Mouse (Mus musculus) frontal cortex, postnatal 10 days (tissue): ENCODE data around the gene Gm11114.

Experiments used
- DNase-seq, 2 experiments: peaks; one replicate each; pipeline ENCODE4 v3.0.0; 2022; ENCODE audit warnings: low spot score in 2 of 2, mixed read lengths in 1 of 2

Gene Gm11114

DNA sequence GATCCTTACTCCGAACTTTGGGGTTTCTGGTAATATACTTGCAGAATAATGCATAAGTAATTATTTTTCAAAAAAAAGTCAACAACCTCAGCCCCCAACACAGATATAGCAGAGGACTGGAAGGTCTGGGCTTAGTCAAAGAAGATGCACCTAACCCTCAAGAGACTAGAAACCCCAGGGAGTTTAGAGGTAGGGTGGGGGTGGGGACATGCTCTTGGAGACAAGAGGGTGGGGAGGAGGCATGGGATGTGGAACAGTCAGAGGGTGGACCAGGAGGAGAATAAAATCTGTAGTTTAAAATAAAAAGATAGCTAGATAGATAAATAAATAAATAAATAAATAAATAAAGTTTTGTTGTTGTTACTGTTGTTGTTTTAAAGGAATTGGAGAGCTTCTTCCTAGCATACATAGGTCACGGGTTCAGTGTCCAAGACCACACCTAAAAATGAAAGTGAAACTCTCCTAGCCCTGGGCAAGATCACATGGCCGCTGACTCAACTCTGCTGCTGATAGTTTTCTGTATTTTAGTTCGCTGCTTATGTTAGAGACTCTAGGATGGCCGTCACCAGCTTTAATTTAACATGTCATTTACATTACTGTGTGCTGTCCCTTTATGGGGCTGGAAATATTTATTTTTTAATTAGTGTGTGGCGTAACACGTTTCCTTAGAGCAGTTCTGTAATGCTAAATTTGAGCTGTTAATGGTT lies 44.7 kb downstream of the Gm11114 start:
- DNase-seq = no peak
